Comparison of ENCODE assay signal across 17 mouse cellular contexts in genomic region chr12:8774183-8774582, GRCm38 (mm10). TPM values are rescaled to one million over a fixed set of nuclear protein-coding genes. Genes with fewer than 3 reads are reported as not detected.
DNase-seq lines count a peak whose midpoint lies in the region; ATAC-seq and TF ChIP-seq lines count a peak whose summit lies in the region.
"Had no signal": no experiment of that assay in that cellular context is flagged by ENCODE, and none has a peak within 500 bp of the region (broad histone marks: within the 10 kb centered on the region; RNA-seq: fewer than 3 reads in every experiment).

No protein-coding gene starts in this region.

- peak overlapping the region; percentile 92; the same call in 1 of the 2 replicates for H3K4me2 ChIP-seq in forebrain, embryonic 13.5 days
- H3K4me2 ChIP-seq in forebrain, embryonic 16.5 days (ENCODE audit: low read length), result no peak overlapping the region
- peak overlapping the region; percentile 90; the same call in 1 of the 2 replicates for H3K4me2 ChIP-seq in lung, embryonic 14.5 days
- peak overlapping the region; percentile 83 for H3K4me2 ChIP-seq in stomach, embryonic 15.5 days

- H3K27me3 ChIP-seq in forebrain, embryonic 13.5 days, result no peaks in the 10 kb centered on the region
- no peaks in the 10 kb centered on the region for H3K27me3 ChIP-seq in forebrain, embryonic 16.5 days (replicated peaks; ENCODE audit: control insufficient read depth, insufficient read depth, low read length)
- no peaks in the 10 kb centered on the region for H3K27me3 ChIP-seq in lung, embryonic 14.5 days (ENCODE audit: insufficient read depth, low read length)
- no peaks in the 10 kb centered on the region for H3K27me3 ChIP-seq in stomach, embryonic 15.5 days (replicated peaks)
- H3K27me3 ChIP-seq: heart, embryonic 12.5 days; midbrain, embryonic 15.5 days had no signal

- H3K9me3 ChIP-seq in forebrain, embryonic 13.5 days (replicated peaks), result no peaks in the 10 kb centered on the region
- no peaks in the 10 kb centered on the region for H3K9me3 ChIP-seq in forebrain, embryonic 16.5 days (ENCODE audit: control insufficient read depth, low read length)
- no peaks in the 10 kb centered on the region for H3K9me3 ChIP-seq in lung, embryonic 14.5 days (ENCODE audit: low read depth, low read length)
- no peaks in the 10 kb centered on the region for H3K9me3 ChIP-seq in stomach, embryonic 15.5 days
- H3K9me3 ChIP-seq: G1E; heart, embryonic 12.5 days; liver, embryonic 15.5 days; midbrain, embryonic 15.5 days had no signal

- TF ChIP-seq CTCF in lung, embryonic 14.5 days (IDR thresholded peaks at IDR 0.05; ENCODE audit: low read depth), result no peak
- no peak for TF ChIP-seq CTCF in embryonic fibroblast, embryonic 13.5 days (IDR thresholded peaks at IDR 0.05; ENCODE audit: borderline replicate concordance, insufficient read depth, low read length)

- TF ChIP-seq POLR2A in embryonic fibroblast, embryonic 13.5 days (IDR thresholded peaks at IDR 0.05; ENCODE audit: low read depth, low read length), result no peak

- ATAC-seq in forebrain, embryonic 13.5 days, result no peak
- no peak for ATAC-seq in forebrain, embryonic 16.5 days
- no peak for ATAC-seq in lung, embryonic 14.5 days (ENCODE audit: insufficient read depth)
- no peak for ATAC-seq in stomach, embryonic 15.5 days (ENCODE audit: insufficient read depth, low FRiP score, low read depth)
- ATAC-seq: midbrain, embryonic 15.5 days had no signal

- no peaks in the 10 kb centered on the region for H3K36me3 ChIP-seq in forebrain, embryonic 13.5 days (ENCODE audit: poor library complexity, severe bottlenecking)
- no peaks in the 10 kb centered on the region for H3K36me3 ChIP-seq in forebrain, embryonic 16.5 days (ENCODE audit: control insufficient read depth, insufficient read depth)
- no peaks in the 10 kb centered on the region for H3K36me3 ChIP-seq in lung, embryonic 14.5 days (ENCODE audit: insufficient read depth)
- no peaks in the 10 kb centered on the region for H3K36me3 ChIP-seq in stomach, embryonic 15.5 days
- H3K36me3 ChIP-seq: G1E; heart, embryonic 12.5 days; liver, embryonic 15.5 days; midbrain, embryonic 15.5 days had no signal

- 0 out of 2 replicates have a peak overlapping the region, but pooled peaks have one; percentile 85 for H3K9ac ChIP-seq in forebrain, embryonic 13.5 days
- no peak overlapping the region for H3K9ac ChIP-seq in forebrain, embryonic 16.5 days (replicated peaks; ENCODE audit: low read depth, low read length)
- H3K9ac ChIP-seq in lung, embryonic 14.5 days, result no peak overlapping the region
- H3K9ac ChIP-seq in stomach, embryonic 15.5 days, result no peak overlapping the region
- H3K9ac ChIP-seq: heart, embryonic 12.5 days; liver, embryonic 15.5 days had no signal

- peaks cover 18% of the 10 kb centered on the region for H3K4me1 ChIP-seq in forebrain, embryonic 13.5 days
- peaks cover 15% of the 10 kb centered on the region for H3K4me1 ChIP-seq in forebrain, embryonic 16.5 days (replicated peaks; ENCODE audit: control insufficient read depth, insufficient read depth, low read length)
- H3K4me1 ChIP-seq in lung, embryonic 14.5 days (ENCODE audit: insufficient read depth), result peaks cover 12% of the 10 kb centered on the region; the same call in 1 of the 2 replicates
- H3K4me1 ChIP-seq in embryonic fibroblast, embryonic 13.5 days (ENCODE audit: control insufficient read depth, insufficient read depth, low read length), result peaks cover 5% of the 10 kb centered on the region; the same call in 1 of the 2 replicates
- H3K4me1 ChIP-seq in stomach, embryonic 15.5 days, result peaks cover 26% of the 10 kb centered on the region

- H3K4me3 ChIP-seq in forebrain, embryonic 13.5 days, result peak overlapping the region; percentile 88; the same call in 1 of the 2 replicates
- no peak overlapping the region for H3K4me3 ChIP-seq in forebrain, embryonic 16.5 days (replicated peaks; ENCODE audit: low read length)
- H3K4me3 ChIP-seq in lung, embryonic 14.5 days (ENCODE audit: low read depth, low read length), result no peak overlapping the region
- H3K4me3 ChIP-seq in embryonic fibroblast, embryonic 13.5 days (ENCODE audit: insufficient read depth, low read length), result no peak overlapping the region
- no peak overlapping the region for H3K4me3 ChIP-seq in stomach, embryonic 15.5 days (replicated peaks)
- H3K4me3 ChIP-seq: heart, embryonic 12.5 days; liver, embryonic 15.5 days had no signal

- no peak overlapping the region for H3K27ac ChIP-seq in forebrain, embryonic 13.5 days
- H3K27ac ChIP-seq in forebrain, embryonic 16.5 days (ENCODE audit: low read length), result no peak overlapping the region
- no peak overlapping the region for H3K27ac ChIP-seq in lung, embryonic 14.5 days (ENCODE audit: low read depth)
- H3K27ac ChIP-seq in embryonic fibroblast, embryonic 13.5 days (ENCODE audit: insufficient read depth, low read length), result peak overlapping the region; percentile 29; the same call in 1 of the 2 replicates
- peak overlapping the region; percentile 79; the same call in 1 of the 2 replicates for H3K27ac ChIP-seq in stomach, embryonic 15.5 days
- H3K27ac ChIP-seq: liver, embryonic 15.5 days; midbrain, embryonic 15.5 days had no signal

- no peak for DNase-seq in lung, embryonic 14.5 days
- no peak for DNase-seq in lung, postnatal 10 days
- DNase-seq in yolk sac, embryonic 10.5 days (ENCODE audit: low spot score), result no peak
- no peak for DNase-seq in natural killer cell, adult 2 months (ENCODE audit: low spot score in 2 of 2)
- DNase-seq: cerebellum, adult 2 months; embryo, embryonic 11 days; kidney, postnatal 14 days; layer of hippocampus, postnatal 36 days; right cerebral cortex, postnatal 14 days had no signal

RNA-seq across cellular contexts. Expression of gene Sdc1, which starts 3.1 kb away (rescaled TPM):
- 38.2 and 43.4 TPM in 2 replicates for polyA plus RNA-seq in forebrain, embryonic 13.5 days (2015; fragmentation: Nextera tagmentation; extraction: Ambion mirVana)
- 25.0 and 33.4 TPM in 2 replicates for polyA plus RNA-seq in forebrain, embryonic 16.5 days (2015; fragmentation: Nextera tagmentation; extraction: Ambion mirVana)
- polyA plus RNA-seq in lung, embryonic 14.5 days (2014; fragmentation: Nextera tagmentation; extraction: Ambion mirVana), result 101 TPM in 2 replicates
- polyA plus RNA-seq in embryonic fibroblast, embryonic 13.5 days (2011; ENCODE audit: insufficient read length, low read depth, missing spikeins), result 136 and 140 TPM in 2 replicates
- 131 and 142 TPM in 2 replicates for polyA plus RNA-seq in stomach, embryonic 15.5 days (2015; fragmentation: Nextera tagmentation; extraction: Ambion mirVana)

Comparison
In these comparisons a context has a peak if more than half of its experiments do, and no peak if none do; other contexts are left out.
1. H3K27ac ChIP-seq: peak in embryonic fibroblast, embryonic 13.5 days (single experiment) and stomach, embryonic 15.5 days (single experiment); none in forebrain, embryonic 13.5 days (single experiment), forebrain, embryonic 16.5 days (single experiment) and lung, embryonic 14.5 days (single experiment).